Mouse (Mus musculus) kidney, embryonic 16.5 days (tissue): ENCODE measurements around the gene Col4a4. TPM values are rescaled to one million over a fixed set of nuclear protein-coding genes. Genes with fewer than 3 reads are reported as not detected.
A peak's percentile ranks its signal among the peaks of the same experiment; 100 is the strongest.

Experiments
- ATAC-seq: fragments of 200-750 bp; cut with Nextera tagmentation; 2 replicates; pipeline ENCODE4 v1.8.0; 2017; ENCODE audit warnings: moderate TSS enrichment; ENCODE audit not compliant: low FRiP score, low TSS enrichment
- H3K27ac ChIP-seq: fragments of 300-500 bp; sonication (generic); 2 replicates; pipeline ENCODE4 v1.5.1; 2014; ENCODE audit warnings: low read length
- H3K27me3 ChIP-seq: fragments of 300-500 bp; sonication (generic); 2 replicates; pipeline ENCODE4 v1.6.1; 2014; ENCODE audit warnings: low read length, control low read depth, mixed read lengths; ENCODE audit not compliant: insufficient read depth
- H3K36me3 ChIP-seq: fragments of 300-500 bp; sonication (generic); 2 replicates; pipeline ENCODE4 v1.6.1; 2014; ENCODE audit warnings: low read length, control low read depth, mixed read lengths; ENCODE audit not compliant: insufficient read depth
- H3K4me1 ChIP-seq: fragments of 300-500 bp; sonication (generic); 2 replicates; pipeline ENCODE4 v1.6.1; 2014; ENCODE audit warnings: low read length, control low read depth, mixed read lengths; ENCODE audit not compliant: insufficient read depth
- H3K4me2 ChIP-seq: fragments of 300-500 bp; sonication (generic); replicated peaks from 2 replicates; pipeline ENCODE4 v1.6.1; 2014; ENCODE audit warnings: low read depth, low read length
- H3K4me3 ChIP-seq: fragments of 300-500 bp; sonication (generic); 2 replicates; pipeline ENCODE4 v1.5.1; 2014; ENCODE audit warnings: mild to moderate bottlenecking, low read length
- H3K9ac ChIP-seq: fragments of 300-500 bp; sonication (generic); replicated peaks from 2 replicates; pipeline ENCODE4 v1.6.1; 2014; ENCODE audit warnings: low read length
- H3K9me3 ChIP-seq: fragments of 300-500 bp; sonication (generic); 2 replicates; pipeline ENCODE4 v1.6.1; 2016; ENCODE audit warnings: low read length, control low read depth
- WGBS: fragments of 180-500 bp; shearing (Covaris S2); extraction: QIAGEN DNeasy Blood & Tissue Kit; methylation state at CpG from one replicate; pipeline ENCODE4 v1.1.7; 2014; 5-methylcytosine and 5-hydroxymethylcytosine counted together
- polyA plus RNA-seq: library from polyadenylated mRNA; unstranded; fragments of >200 nt; fragmentation: Nextera tagmentation; extraction: Ambion mirVana; gene quantifications from 2 replicates; pipeline ENCODE4 v1.2.1, GENCODE M21; 2015

The Col4a4 gene
- polyA plus RNA-seq, 1 experiment from 2014 or later = 4.9 TPM

DNA sequence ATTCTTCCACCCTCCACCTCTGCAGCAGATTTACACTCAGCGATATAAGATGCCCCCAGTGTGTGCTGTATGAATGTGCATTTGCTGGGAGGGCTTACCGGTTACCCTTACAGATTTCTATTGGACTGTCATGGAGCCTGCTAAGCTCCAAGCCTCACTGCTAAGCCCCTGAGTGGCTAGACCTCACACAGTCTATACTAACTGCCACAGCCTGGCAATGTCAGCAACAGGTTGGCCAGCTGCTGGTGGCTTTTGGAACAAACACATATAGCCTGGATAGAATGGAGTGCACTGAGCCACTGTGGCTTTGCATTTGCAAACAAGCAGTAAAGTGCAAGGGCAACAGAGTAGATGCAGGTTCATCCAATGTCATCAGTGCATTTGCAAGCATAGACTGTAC is 94.7 kb downstream of the Col4a4 start:
- Histone ChIP-seq H3K4me3 (no peak overlapping the region), H3K27me3 (no peaks in the 10 kb centered on the region), H3K27ac (no peak overlapping the region), H3K4me2 (no peak overlapping the region), H3K9me3 (no peaks in the 10 kb centered on the region), H3K4me1 (no peaks in the 10 kb centered on the region), H3K36me3 (no peaks in the 10 kb centered on the region), H3K9ac (no peak overlapping the region)
- WGBS = 94% methylated on average over 2 of the region's 2 CpGs
- ATAC-seq = no peak

- no peak for ATAC-seq
- H3K4me2 ChIP-seq = no peak overlapping the region
- WGBS = 82% methylated on average over 4 of the region's 4 CpGs
- H3K36me3 ChIP-seq = no peaks in the 10 kb centered on the region
- no peaks in the 10 kb centered on the region for H3K27me3 ChIP-seq
- H3K4me1 ChIP-seq = no peaks in the 10 kb centered on the region
- no peak overlapping the region for H3K4me3 ChIP-seq
- no peaks in the 10 kb centered on the region for H3K9me3 ChIP-seq
- no peak overlapping the region for H3K9ac ChIP-seq
- no peak overlapping the region for H3K27ac ChIP-seq
These were observed 100.3 kb downstream of the Col4a4 start for GRCm38 (mm10) chr1:82486371-82486770.

DNA sequence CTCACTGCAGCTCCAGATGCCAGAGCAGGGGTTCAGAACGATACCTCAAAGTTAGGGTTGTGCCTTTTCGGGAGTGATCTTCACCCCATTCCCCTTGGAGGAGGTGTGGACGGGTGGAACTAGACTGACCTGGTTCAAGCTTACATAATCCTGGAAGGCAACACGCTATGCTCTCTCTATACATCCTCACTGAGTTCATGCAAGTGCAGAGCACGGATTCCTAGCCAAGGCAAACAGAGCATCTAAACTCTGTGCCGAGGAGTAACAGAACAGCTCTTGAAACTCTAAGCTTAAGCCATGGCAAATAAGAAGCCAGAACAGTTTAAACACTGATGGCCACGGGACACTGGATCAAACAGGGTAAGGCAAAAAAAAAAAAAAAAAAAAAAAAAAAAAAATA is 104.3 kb downstream of the Col4a4 start:
- 83% methylated on average over 7 of the region's 7 CpGs for WGBS
- ATAC-seq = no peak
- no peak overlapping the region for H3K4me2 ChIP-seq
- no peaks in the 10 kb centered on the region for H3K36me3 ChIP-seq
- no peak overlapping the region for H3K9ac ChIP-seq
- H3K9me3 ChIP-seq = no peaks in the 10 kb centered on the region
- no peak overlapping the region for H3K4me3 ChIP-seq
- no peaks in the 10 kb centered on the region for H3K27me3 ChIP-seq
- H3K4me1 ChIP-seq = no peaks in the 10 kb centered on the region
- H3K27ac ChIP-seq = no peak overlapping the region

- 85% methylated on average over 12 of the region's 12 CpGs for WGBS
- Histone ChIP-seq H3K4me1 (peaks cover 17% of the 10 kb centered on the region), H3K27ac (no peak overlapping the region), H3K4me3 (no peak overlapping the region), H3K9me3 (no peaks in the 10 kb centered on the region), H3K36me3 (no peaks in the 10 kb centered on the region), H3K4me2 (no peak overlapping the region), H3K27me3 (no peaks in the 10 kb centered on the region), H3K9ac (no peak overlapping the region)
- no peak for ATAC-seq
These were observed 106.8 kb downstream of the Col4a4 start for GRCm38 (mm10) chr1:82479696-82480487.

DNA sequence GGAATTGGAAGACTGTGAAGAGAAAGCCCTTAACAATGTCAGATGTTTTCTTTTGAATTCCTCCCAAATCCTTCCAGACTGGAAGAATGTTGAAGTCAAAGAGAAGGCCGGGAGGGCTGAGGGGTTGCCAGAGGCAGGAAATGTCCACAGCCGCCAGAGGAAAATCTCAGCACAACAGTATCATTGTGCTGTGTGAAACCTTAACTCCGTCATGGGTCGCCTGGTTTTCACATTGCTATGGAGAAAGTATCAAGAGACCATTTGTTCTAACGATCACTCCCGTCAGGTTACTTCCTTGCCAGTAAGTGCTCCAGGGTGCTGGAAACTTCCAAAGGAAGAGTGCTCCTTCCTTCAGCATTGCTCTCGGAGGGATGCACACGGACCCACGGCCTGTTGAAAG is 109.9 kb downstream of the Col4a4 start:
- no peaks in the 10 kb centered on the region for H3K36me3 ChIP-seq

GRCm38 (mm10) chr1:82476256-82476655 is 110.4 kb downstream of the Col4a4 start:
- Histone ChIP-seq H3K4me3 (no peak overlapping the region), H3K4me2 (no peak overlapping the region), H3K27me3 (no peaks in the 10 kb centered on the region), H3K4me1 (peaks cover 21% of the 10 kb centered on the region), H3K9me3 (no peaks in the 10 kb centered on the region), H3K9ac (no peak overlapping the region), H3K36me3 (no peaks in the 10 kb centered on the region), H3K27ac (peak overlapping the region; percentile 81)
- peak; percentile 22; the same call in 1 of the 2 replicates for ATAC-seq
- WGBS = 34% methylated on average over 11 of the region's 11 CpGs

More for the DNA sequence above, 109.9 kb downstream of the Col4a4 start:
- H3K27ac ChIP-seq = peak overlapping the region; percentile 81
- no peaks in the 10 kb centered on the region for H3K9me3 ChIP-seq
- H3K4me1 ChIP-seq = peaks cover 21% of the 10 kb centered on the region
- no peak overlapping the region for H3K9ac ChIP-seq
- H3K4me2 ChIP-seq = peak overlapping the region; percentile 32
- peak; percentile 85 for ATAC-seq
- H3K4me3 ChIP-seq = no peak overlapping the region
- 4% methylated on average over 9 of the region's 9 CpGs for WGBS
- H3K27me3 ChIP-seq = no peaks in the 10 kb centered on the region

- 68% methylated on average over 4 of the region's 4 CpGs for WGBS
- peak overlapping the region; percentile 81 for H3K27ac ChIP-seq
These were observed 110.8 kb downstream of the Col4a4 start for GRCm38 (mm10) chr1:82475821-82476220.

GRCm38 (mm10) chr1:82475254-82475653 is 111.4 kb downstream of the Col4a4 start:
- whole genome bisulfite sequencing = 75% methylated on average over 5 of the region's 5 CpGs

More at GRCm38 (mm10) chr1:82475821-82476220, 110.8 kb downstream of the Col4a4 start:
- Histone ChIP-seq H3K9ac (no peak overlapping the region), H3K9me3 (no peaks in the 10 kb centered on the region), H3K27me3 (no peaks in the 10 kb centered on the region), H3K4me3 (no peak overlapping the region), H3K4me1 (peaks cover 21% of the 10 kb centered on the region), H3K36me3 (no peaks in the 10 kb centered on the region), H3K4me2 (no peak overlapping the region)
- ATAC-seq = no peak

DNA sequence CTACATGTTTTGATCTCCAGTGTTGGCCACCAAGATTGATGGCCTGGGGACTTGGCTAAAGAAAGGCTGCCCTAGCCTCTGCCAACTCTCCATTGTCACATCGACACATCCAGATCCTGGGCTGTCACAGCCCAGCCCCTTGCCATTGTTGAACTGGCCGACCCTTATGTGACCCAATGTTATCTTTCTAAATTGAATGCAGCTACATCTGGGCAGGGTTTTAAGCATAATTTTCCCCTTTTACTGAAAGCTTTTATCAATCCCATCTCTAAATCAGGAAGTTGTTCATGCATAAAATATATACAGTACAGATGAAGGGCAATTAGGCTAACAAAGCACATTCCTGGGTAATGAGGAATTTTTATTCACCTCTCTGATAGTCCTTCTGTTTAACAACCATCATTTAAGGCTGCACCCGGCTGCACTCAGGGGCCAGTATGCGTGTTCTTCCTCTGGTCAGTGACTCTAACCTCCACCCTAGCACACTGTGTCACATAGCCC is 112.1 kb downstream of the Col4a4 start:
- no peaks in the 10 kb centered on the region for H3K27me3 ChIP-seq
- peak; percentile 63; the same call in 1 of the 2 replicates for ATAC-seq
- H3K4me1 ChIP-seq = peaks cover 21% of the 10 kb centered on the region
- 13% methylated on average over 4 of the region's 4 CpGs for WGBS
- no peak overlapping the region for H3K4me3 ChIP-seq
- no peak overlapping the region for H3K9ac ChIP-seq
- no peak overlapping the region for H3K27ac ChIP-seq
- no peaks in the 10 kb centered on the region for H3K9me3 ChIP-seq
- H3K36me3 ChIP-seq = no peaks in the 10 kb centered on the region
- H3K4me2 ChIP-seq = no peak overlapping the region

More at GRCm38 (mm10) chr1:82475254-82475653, 111.4 kb downstream of the Col4a4 start:
- no peak overlapping the region for H3K9ac ChIP-seq
- H3K4me3 ChIP-seq = no peak overlapping the region
- H3K9me3 ChIP-seq = no peaks in the 10 kb centered on the region
- no peak overlapping the region for H3K27ac ChIP-seq
- H3K4me1 ChIP-seq = peaks cover 21% of the 10 kb centered on the region
- no peaks in the 10 kb centered on the region for H3K27me3 ChIP-seq
- no peaks in the 10 kb centered on the region for H3K36me3 ChIP-seq
- no peak overlapping the region for H3K4me2 ChIP-seq
- no peak for ATAC-seq

DNA sequence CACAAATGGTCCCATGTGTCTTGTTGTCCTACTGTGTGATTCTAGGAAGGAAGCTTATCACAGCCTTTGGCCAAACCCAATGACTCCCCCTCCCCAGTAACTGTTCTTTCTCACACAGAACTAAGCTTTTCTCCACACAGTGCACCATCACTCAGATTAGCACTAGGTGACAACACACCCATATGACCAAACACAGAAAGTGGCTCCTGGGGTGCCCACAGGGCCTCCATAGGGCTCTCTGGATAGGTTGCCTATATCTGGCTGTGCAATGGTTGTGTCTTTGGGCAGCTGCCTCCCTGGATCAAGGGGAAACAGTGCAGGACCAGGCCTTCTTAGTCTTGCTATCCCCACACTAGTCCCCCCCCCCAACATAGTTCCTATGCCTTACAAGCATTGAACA is 113.2 kb downstream of the Col4a4 start:
- no peak for ATAC-seq
- H3K4me3 ChIP-seq = no peak overlapping the region
- H3K4me1 ChIP-seq = peaks cover 21% of the 10 kb centered on the region
- H3K36me3 ChIP-seq = no peaks in the 10 kb centered on the region
- no peaks in the 10 kb centered on the region for H3K27me3 ChIP-seq
- no peaks in the 10 kb centered on the region for H3K9me3 ChIP-seq
- no peak overlapping the region for H3K9ac ChIP-seq
- no peak overlapping the region for H3K27ac ChIP-seq
- no peak overlapping the region for H3K4me2 ChIP-seq
